ENCODE assay signal across 13 mouse cellular contexts in the genomic region with DNA sequence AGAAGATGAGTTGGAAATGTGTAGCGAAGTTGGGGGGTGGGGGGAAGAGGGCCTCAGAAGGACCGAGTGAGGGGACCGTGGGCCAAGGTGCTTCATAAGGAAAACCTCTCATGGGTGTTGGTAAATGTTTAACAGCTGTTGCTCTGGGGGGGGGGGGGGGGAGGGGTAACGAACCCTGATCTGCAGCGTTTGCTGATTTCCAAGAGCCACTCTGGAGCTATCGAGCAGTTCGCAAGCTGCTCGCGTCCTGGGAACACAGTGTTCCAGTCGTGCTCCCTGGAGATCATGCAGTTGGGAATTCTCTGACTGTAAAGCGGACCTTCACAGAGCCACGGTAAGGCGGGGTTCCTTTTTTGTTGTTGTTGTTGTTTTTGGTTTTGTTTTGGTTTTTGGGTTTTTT. TPM values are rescaled to one million over a fixed set of nuclear protein-coding genes. Genes with fewer than 3 reads are reported as not detected.
DNase-seq lines count a peak whose midpoint lies in the region; ATAC-seq lines count a peak whose summit lies in the region.
"Had no signal": no experiment of that assay in that cellular context is flagged by ENCODE, and none has a peak within 500 bp of the region (broad histone marks: within the 10 kb centered on the region; RNA-seq: fewer than 3 reads in every experiment).

No protein-coding gene starts in this region.

- H3K9me3 ChIP-seq in heart, embryonic 12.5 days (replicated peaks) = no peaks in the 10 kb centered on the region
- H3K9me3 ChIP-seq: forebrain, embryonic 15.5 days; neural tube, embryonic 13.5 days had no signal

- H3K9ac ChIP-seq in heart, embryonic 12.5 days = no peak overlapping the region
- H3K9ac ChIP-seq: forebrain, embryonic 15.5 days; neural tube, embryonic 13.5 days had no signal

- no peaks in the 10 kb centered on the region for H3K27me3 ChIP-seq in heart, embryonic 12.5 days (replicated peaks)
- H3K27me3 ChIP-seq: CH12.LX; forebrain, embryonic 15.5 days; neural tube, embryonic 13.5 days had no signal

- H3K36me3 ChIP-seq in heart, embryonic 12.5 days = peaks cover 10% of the 10 kb centered on the region

- no peak overlapping the region for H3K4me2 ChIP-seq in heart, embryonic 12.5 days
- H3K4me2 ChIP-seq: forebrain, embryonic 15.5 days; neural tube, embryonic 13.5 days had no signal

- H3K27ac ChIP-seq in heart, embryonic 12.5 days (ENCODE audit: poor library complexity, severe bottlenecking) = no peak overlapping the region
- H3K27ac ChIP-seq: forebrain, embryonic 15.5 days; neural tube, embryonic 13.5 days had no signal

- peak; percentile 33 to 41 for DNase-seq in heart, adult 9 months (ENCODE audit: low spot score in 2 of 2)
- DNase-seq in kidney, adult 8-10 months = peak; percentile 51 to 80
- DNase-seq in lung, adult 18-20 months = peak; percentile 14 to 48
- peak; percentile 58 for DNase-seq in testis, postnatal 10 days (ENCODE audit: low spot score)
- no peak for DNase-seq in frontal cortex, postnatal 10 days (ENCODE audit: low spot score in 2 of 2)
- no peak for DNase-seq in urinary bladder, adult 2 months (ENCODE audit: low spot score)
- DNase-seq: embryo, embryonic 11 days; right cerebral cortex, postnatal 14 days had no signal

- no peak for ATAC-seq in heart, embryonic 12.5 days (ENCODE audit: insufficient number of reproducible peaks, low FRiP score)
- ATAC-seq in inflammation-experienced regulatory T-cells, adult 6 months = no peak
- ATAC-seq: forebrain, embryonic 15.5 days had no signal

- WGBS in heart, embryonic 12.5 days = 77% methylated on average over 13 of the region's 13 CpGs

- peaks cover 4% of the 10 kb centered on the region; the same call in 1 of the 2 replicates for H3K4me1 ChIP-seq in heart, embryonic 12.5 days (replicated peaks)
- H3K4me1 ChIP-seq: neural tube, embryonic 13.5 days had no signal

- H3K4me3 ChIP-seq in heart, embryonic 12.5 days = no peak overlapping the region
- H3K4me3 ChIP-seq: forebrain, embryonic 15.5 days; neural tube, embryonic 13.5 days had no signal

RNA-seq across cellular contexts. Expression of gene Gm9803, which starts 5.5 kb away (rescaled TPM):
- 8.2 and 15.3 TPM in 2 replicates for polyA plus RNA-seq in heart, embryonic 12.5 days (2016; fragmentation: Nextera tagmentation; extraction: Ambion mirVana)
- polyA plus RNA-seq in inflammation-experienced regulatory T-cells, adult 6 months (2017; shearing (Covaris generic)) = 10 to 100 TPM; 19.9 to 45.5 (median 35.2) TPM
- polyA plus RNA-seq in urinary bladder, adult 2 months (2012; rRNA removed) = 13.1 and 16.7 TPM in 2 replicates

RNA-seq across cellular contexts. Expression of gene 1700021F05Rik, which starts 22.4 kb away (rescaled TPM):
- polyA plus RNA-seq in heart, embryonic 12.5 days (2016; fragmentation: Nextera tagmentation; extraction: Ambion mirVana) = 81.8 and 91.2 TPM in 2 replicates
- polyA plus RNA-seq in inflammation-experienced regulatory T-cells, adult 6 months (2017; shearing (Covaris generic)) = 10 to 100 TPM; 25.8 to 32.8 (median 28.4) TPM
- 21.4 and 27.3 TPM in 2 replicates for polyA plus RNA-seq in urinary bladder, adult 2 months (2012; rRNA removed)

RNA-seq across cellular contexts. Expression of gene Bend3, which starts 39.7 kb away (rescaled TPM):
- 5.3 and 6.0 TPM in 2 replicates for polyA plus RNA-seq in heart, embryonic 12.5 days (2016; fragmentation: Nextera tagmentation; extraction: Ambion mirVana)
- polyA plus RNA-seq in inflammation-experienced regulatory T-cells, adult 6 months (2017; shearing (Covaris generic)) = 1 to 10 TPM in 1 of 3 experiments, under 1 TPM in 2; 0.85 to 1.2 (median 0.87) TPM
- 2.9 and 3.5 TPM in 2 replicates for polyA plus RNA-seq in urinary bladder, adult 2 months (2012; rRNA removed)

RNA-seq across cellular contexts. Expression of gene Cd24a, which starts 59.7 kb away (rescaled TPM):
- polyA plus RNA-seq in heart, embryonic 12.5 days (2016; fragmentation: Nextera tagmentation; extraction: Ambion mirVana) = 89.2 and 91.1 TPM in 2 replicates
- 1 to 10 TPM in 2 of 3 experiments, under 1 TPM in 1; 0.43 to 2.3 (median 2.2) TPM for polyA plus RNA-seq in inflammation-experienced regulatory T-cells, adult 6 months (2017; shearing (Covaris generic))
- polyA plus RNA-seq in urinary bladder, adult 2 months (2012; rRNA removed) = 112 and 114 TPM in 2 replicates

Comparison
In these comparisons a context has a peak if more than half of its experiments do, and no peak if none do; other contexts are left out.
1. DNase-seq: peak in heart, adult 9 months (2 of 2), kidney, adult 8-10 months (2 of 2), lung, adult 18-20 months (2 of 2) and testis, postnatal 10 days (single experiment); none in frontal cortex, postnatal 10 days (0 of 2) and urinary bladder, adult 2 months (single experiment).